Mouse (Mus musculus) heart, postnatal 0 days (tissue): ENCODE data around the gene Ccdc124. TPM values are rescaled to one million over a fixed set of nuclear protein-coding genes. Genes with fewer than 3 reads are reported as not detected.

Experiments used
- ATAC-seq: fragments of 200-750 bp; cut with Nextera tagmentation; 2 replicates; pipeline ENCODE4 v1.8.0; 2017; ENCODE audit warnings: low read depth, moderate number of reproducible peaks, moderate library complexity; ENCODE audit not compliant: insufficient read depth
- DNase-seq: peaks from one replicate; pipeline ENCODE4 v3.0.0-alpha.2; 2016; ENCODE audit warnings: low spot score
- H3K27ac ChIP-seq: fragments of 300-500 bp; sonication (generic); 2 replicates; pipeline ENCODE4 v1.5.1; 2014; ENCODE audit warnings: low read depth, mild to moderate bottlenecking
- H3K27me3 ChIP-seq: fragments of 300-500 bp; sonication (generic); 2 replicates; pipeline ENCODE4 v1.6.1; 2014; ENCODE audit warnings: low read length, mixed read lengths; ENCODE audit not compliant: control insufficient read depth, insufficient read depth
- H3K36me3 ChIP-seq: fragments of 300-500 bp; sonication (generic); replicated peaks from 2 replicates; pipeline ENCODE4 v1.6.1; 2014; ENCODE audit warnings: low read length, mixed read lengths; ENCODE audit not compliant: control insufficient read depth, insufficient read depth
- H3K4me1 ChIP-seq: fragments of 300-500 bp; sonication (generic); 2 replicates; pipeline ENCODE4 v1.6.1; 2014; ENCODE audit warnings: antibody characterized with exemption; ENCODE audit not compliant: control insufficient read depth, insufficient read depth
- H3K4me2 ChIP-seq: fragments of 300-500 bp; sonication (generic); 2 replicates; pipeline ENCODE4 v1.6.1; 2014; ENCODE audit warnings: low read depth, mild to moderate bottlenecking, low read length, moderate library complexity
- H3K4me3 ChIP-seq: fragments of 300-500 bp; sonication (generic); 2 replicates; pipeline ENCODE4 v1.5.1; 2014; ENCODE audit warnings: low read depth, low read length
- H3K9ac ChIP-seq: fragments of 300-500 bp; sonication (generic); replicated peaks from 2 replicates; pipeline ENCODE4 v1.6.1; 2014; ENCODE audit warnings: low read depth, low read length, mixed read lengths
- H3K9me3 ChIP-seq: fragments of 300-500 bp; sonication (generic); replicated peaks from 2 replicates; pipeline ENCODE4 v1.6.1; 2016; ENCODE audit warnings: low read length; ENCODE audit not compliant: control insufficient read depth
- CTCF ChIP-seq: IDR thresholded peaks from 2 replicates; pipeline ENCODE4 v1.5.1; 2016; ENCODE audit warnings: antibody characterized with exemption, control low read depth, low read depth
- EP300 ChIP-seq: IDR thresholded peaks from 2 replicates; pipeline ENCODE4 v1.6.1; 2016; ENCODE audit warnings: antibody characterized with exemption, low read depth
- WGBS: fragments of 180-500 bp; shearing (Covaris S2); extraction: QIAGEN DNeasy Blood & Tissue Kit; methylation state at CpG from one replicate; pipeline ENCODE4 v1.1.7; 2014; 5-methylcytosine and 5-hydroxymethylcytosine counted together
- polyA plus RNA-seq: library from polyadenylated mRNA; unstranded; fragments of >200 nt; fragmentation: Nextera tagmentation; extraction: Ambion mirVana; gene quantifications from 2 replicates; pipeline ENCODE4 v1.2.1, GENCODE M21; 2015
- total RNA-seq: library from RNA; depleted of rRNA; stranded (reverse); fragments of >200 nt; gene quantifications from 2 replicates; pipeline ENCODE4 v1.2.3, GENCODE M21; 2014; ENCODE audit warnings: low replicate concordance

Gene Ccdc124
- total and polyA plus RNA-seq, 2 experiments from 2014 or later: 12.6 to 77.9 TPM

DNA sequence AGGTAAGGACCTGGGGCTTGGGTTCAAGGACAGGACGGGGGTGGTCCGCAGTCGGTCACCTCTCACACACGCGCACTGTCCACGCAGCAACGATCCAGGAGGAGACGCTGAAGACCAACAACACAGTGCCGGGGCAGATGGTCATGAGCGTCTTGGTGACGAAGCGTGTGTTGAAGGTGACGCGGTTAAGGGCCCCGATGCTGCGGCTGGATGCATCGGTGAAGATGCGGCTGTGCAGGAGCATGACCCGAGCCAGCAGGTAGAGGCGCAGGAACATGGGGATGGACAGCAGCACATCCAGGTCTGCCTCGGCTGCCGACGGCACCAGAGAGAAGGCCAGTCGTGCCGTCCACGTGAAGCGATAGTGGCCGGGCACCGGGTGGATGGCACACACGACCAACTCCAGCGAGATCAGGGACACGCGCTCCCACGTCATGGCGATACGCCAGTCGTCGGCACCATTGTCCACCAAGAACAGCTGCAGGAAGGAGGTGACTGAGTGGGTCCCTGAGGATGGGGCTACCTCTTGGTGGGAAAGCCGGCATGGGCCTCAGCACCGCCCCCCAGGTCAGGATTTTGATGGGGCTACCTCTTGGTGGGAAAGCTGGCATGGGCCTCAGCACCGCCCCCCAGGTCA, 21.0 kb downstream of the Ccdc124 start:
- no peaks in the 10 kb centered on the region for H3K27me3 ChIP-seq
- 81% methylated on average over 41 of the region's 41 CpGs for WGBS
- no peak overlapping the region for H3K4me2 ChIP-seq
- H3K36me3 ChIP-seq: no peaks in the 10 kb centered on the region
- TF ChIP-seq CTCF (no peak), EP300 (no peak)
- H3K27ac ChIP-seq: no peak overlapping the region
- H3K4me1 ChIP-seq: no peaks in the 10 kb centered on the region
- DNase-seq: no peak
- no peaks in the 10 kb centered on the region for H3K9me3 ChIP-seq
- no peak overlapping the region for H3K9ac ChIP-seq
- H3K4me3 ChIP-seq: no peak overlapping the region
- ATAC-seq: no peak

DNA sequence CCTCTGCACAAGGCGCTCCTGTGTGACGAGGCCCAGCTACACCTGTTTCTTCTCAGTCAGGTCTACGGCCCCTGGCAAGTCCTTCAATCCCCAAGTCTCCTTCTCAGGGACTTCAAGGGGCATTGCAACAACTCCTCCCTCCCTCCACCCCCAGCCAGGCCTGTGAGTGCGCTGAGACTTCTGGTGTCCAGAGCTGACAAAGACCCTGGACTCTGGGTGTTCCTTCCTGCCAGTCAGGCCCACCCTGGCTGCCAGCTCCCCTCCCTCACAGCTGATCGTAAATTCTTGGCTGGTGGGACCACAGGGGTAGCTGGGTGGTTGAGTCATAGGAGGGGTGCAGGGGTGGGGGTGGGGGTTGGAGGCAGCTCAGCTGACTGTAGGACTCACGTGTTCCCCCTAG, 21.9 kb downstream of the Ccdc124 start:
- TF ChIP-seq EP300 (no peak), CTCF (no peak)
- no peaks in the 10 kb centered on the region for H3K9me3 ChIP-seq
- ATAC-seq (no peak), DNase-seq (no peak)
- H3K27ac ChIP-seq: no peak overlapping the region
- no peak overlapping the region for H3K9ac ChIP-seq
- H3K4me3 ChIP-seq: no peak overlapping the region
- no peaks in the 10 kb centered on the region for H3K4me1 ChIP-seq
- H3K36me3 ChIP-seq: no peaks in the 10 kb centered on the region
- no peaks in the 10 kb centered on the region for H3K27me3 ChIP-seq
- H3K4me2 ChIP-seq: no peak overlapping the region
- 54% methylated on average over 6 of the region's 6 CpGs for WGBS

DNA sequence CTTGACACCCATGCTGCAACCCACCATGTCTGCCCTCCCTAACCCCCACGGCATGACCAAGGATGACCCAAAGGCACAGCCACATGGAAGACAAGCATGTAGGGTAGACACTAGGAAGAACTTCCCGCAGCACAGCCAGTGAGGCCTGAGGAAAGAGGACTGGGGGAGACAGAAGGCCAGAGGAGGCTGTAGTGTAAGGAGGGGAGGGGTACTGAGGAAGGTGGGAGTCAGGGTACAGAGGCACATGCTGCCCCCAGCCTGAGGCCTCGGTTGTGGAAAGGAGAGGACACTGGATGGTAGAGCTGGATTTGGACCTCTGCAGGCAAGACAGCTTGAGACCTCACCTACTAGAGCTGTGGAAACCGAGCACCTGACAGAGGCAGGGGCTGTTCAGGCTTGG, 22.8 kb downstream of the Ccdc124 start:
- Histone ChIP-seq H3K9me3 (no peaks in the 10 kb centered on the region), H3K9ac (no peak overlapping the region), H3K27ac (no peak overlapping the region), H3K36me3 (no peaks in the 10 kb centered on the region), H3K27me3 (no peaks in the 10 kb centered on the region), H3K4me2 (no peak overlapping the region), H3K4me3 (no peak overlapping the region), H3K4me1 (no peaks in the 10 kb centered on the region)
- no peak for TF ChIP-seq CTCF
- DNase-seq: no peak
- no peak for ATAC-seq
- WGBS: 70% methylated on average over 4 of the region's 4 CpGs

DNA sequence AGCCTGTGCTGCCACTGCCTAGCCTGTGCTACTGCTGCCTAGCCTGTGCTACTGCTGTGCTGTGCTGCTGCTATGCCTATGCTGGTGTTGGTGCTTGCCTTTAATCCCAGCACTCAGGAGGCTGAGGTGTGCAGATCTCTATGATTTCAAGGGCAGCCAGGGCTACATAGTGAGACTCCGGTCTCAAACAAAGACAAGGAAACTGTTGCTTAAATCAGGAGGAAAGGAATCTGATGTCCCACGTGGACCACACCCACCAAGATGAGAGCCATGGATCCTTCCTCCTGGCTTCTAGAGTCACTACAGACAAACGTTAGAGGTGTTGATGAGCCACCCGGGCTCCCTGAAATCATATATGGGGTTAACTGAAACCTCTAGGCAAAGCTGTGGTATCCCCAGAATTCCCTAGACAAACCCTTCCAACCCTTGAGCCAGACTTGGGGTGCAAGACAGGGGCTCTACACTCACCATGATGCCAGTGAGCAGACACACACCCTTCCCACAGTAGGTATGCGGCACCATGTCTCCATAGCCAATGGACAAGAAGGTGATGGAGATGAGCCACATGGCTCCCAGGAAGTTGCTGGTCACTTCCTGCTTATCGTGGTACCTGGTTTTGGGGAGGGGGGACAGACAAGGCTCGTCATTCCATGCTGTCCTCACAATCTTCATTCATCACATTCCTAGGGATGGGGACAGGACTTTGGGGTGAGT, 23.4 kb downstream of the Ccdc124 start:
- Histone ChIP-seq H3K4me1 (no peaks in the 10 kb centered on the region), H3K36me3 (no peaks in the 10 kb centered on the region), H3K4me2 (no peak overlapping the region), H3K9ac (no peak overlapping the region), H3K4me3 (no peak overlapping the region), H3K27me3 (no peaks in the 10 kb centered on the region), H3K9me3 (no peaks in the 10 kb centered on the region), H3K27ac (no peak overlapping the region)
- ATAC-seq: no peak
- TF ChIP-seq CTCF: no peak
- 58% methylated on average over 7 of the region's 7 CpGs for WGBS
- no peak for DNase-seq

DNA sequence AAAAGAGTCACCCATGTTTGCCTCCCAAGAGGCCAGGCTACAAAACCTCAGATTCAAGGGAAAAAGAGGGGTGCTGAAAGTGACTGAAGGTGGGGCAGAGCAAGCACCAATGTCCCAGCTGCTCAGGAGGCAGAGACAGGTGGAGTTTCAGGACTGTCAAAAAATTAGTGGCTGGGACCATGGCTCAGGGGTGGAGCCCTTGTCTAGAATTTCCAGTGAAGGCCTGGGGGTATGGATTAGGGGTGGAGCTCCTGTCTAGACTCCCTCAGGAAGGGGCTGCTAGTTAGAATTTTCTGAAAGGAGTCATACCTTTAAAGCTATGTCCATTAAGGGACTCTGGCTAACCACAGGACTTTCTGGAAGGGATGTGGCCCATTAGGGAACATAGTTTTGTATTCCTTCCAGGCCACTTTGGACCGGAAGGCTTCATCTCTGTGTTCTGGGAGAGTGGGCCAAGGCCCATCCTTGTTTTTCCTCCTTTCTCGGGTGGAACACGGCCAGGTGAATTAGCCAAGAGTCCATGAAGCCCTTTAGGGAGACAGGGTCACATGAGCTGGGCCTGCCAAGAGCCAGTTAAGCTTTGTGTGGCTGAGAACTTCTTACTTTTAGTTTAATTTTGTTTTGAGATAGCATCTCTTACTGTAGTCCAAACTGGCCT, 24.3 kb downstream of the Ccdc124 start:
- Histone ChIP-seq H3K4me1 (no peaks in the 10 kb centered on the region), H3K9me3 (no peaks in the 10 kb centered on the region), H3K4me3 (no peak overlapping the region), H3K27ac (no peak overlapping the region), H3K4me2 (no peak overlapping the region), H3K27me3 (no peaks in the 10 kb centered on the region), H3K36me3 (no peaks in the 10 kb centered on the region), H3K9ac (no peak overlapping the region)
- 75% methylated on average over 3 of the region's 3 CpGs for WGBS
- DNase-seq (no peak), ATAC-seq (no peak)
- TF ChIP-seq EP300 (no peak), CTCF (no peak)
